Mouse (Mus musculus) layer of hippocampus, adult 18-20 months (tissue): ENCODE results near the gene Wdr41. TPM values are rescaled to one million over a fixed set of nuclear protein-coding genes. Genes with fewer than 3 reads are reported as not detected.

Source experiments
- DNase-seq, 2 experiments: peaks; one replicate each; pipeline ENCODE4 v3.0.0; 2022; ENCODE audit warnings: low spot score in 2 of 2
- long read RNA-seq: library from polyadenylated mRNA; stranded (forward); transcript quantifications from one replicate; pipeline ENCODE4 v2.0.0, GENCODE M21; 2021
- total RNA-seq, 2 experiments: library from RNA; stranded (reverse); gene quantifications; 2 replicates each; pipeline ENCODE4 v1.2.3; 2021

The Wdr41 gene
- total RNA-seq = 10 to 100 TPM; 22.3 to 25.2 TPM
- long read RNA-seq, partial matches to known transcripts = 2 of 8 reads
- long read RNA-seq, other reads (novel, unspliced or antisense) = 6 of 8 reads

GRCm38 (mm10) chr13:94976219-94977186, at the start of gene Wdr41:
Wdr41 (plus strand) TSS chr13:94976344.
- DNase-seq = peak; percentile 83 to 95

- DNase-seq = no peak
Observed at GRCm38 (mm10) chr13:94928086-94928485, 48.1 kb upstream of the Wdr41 start.

- DNase-seq = no peak
Observed at GRCm38 (mm10) chr13:94938418-94938817, 37.7 kb upstream of the Wdr41 start.

GRCm38 (mm10) chr13:94940104-94940503, 36.0 kb upstream of the Wdr41 start:
- no peak for DNase-seq

GRCm38 (mm10) chr13:94941230-94941629, 34.9 kb upstream of the Wdr41 start:
- DNase-seq = peak; percentile 22 to 79

- no peak for DNase-seq
Observed at GRCm38 (mm10) chr13:94955941-94956340, 20.2 kb upstream of the Wdr41 start.

- no peak for DNase-seq
Observed at GRCm38 (mm10) chr13:94957965-94958364, 18.2 kb upstream of the Wdr41 start.

- DNase-seq = no peak
Observed at GRCm38 (mm10) chr13:94969992-94970553, 6.1 kb upstream of the Wdr41 start.

- no peak for DNase-seq
Observed at GRCm38 (mm10) chr13:94975828-94976218, 321 bp upstream of the Wdr41 start.

- no peak for DNase-seq
Observed at GRCm38 (mm10) chr13:94979081-94979480, 2.9 kb downstream of the Wdr41 start.

- no peak for DNase-seq
Observed at GRCm38 (mm10) chr13:94990516-94990915, 14.4 kb downstream of the Wdr41 start.

GRCm38 (mm10) chr13:95007281-95007680, 31.1 kb downstream of the Wdr41 start:
- DNase-seq = no peak

GRCm38 (mm10) chr13:95009261-95009660, 33.1 kb downstream of the Wdr41 start:
- peak in 1 of 2 experiments; percentile 74 for DNase-seq

GRCm38 (mm10) chr13:95011546-95012257, 35.6 kb downstream of the Wdr41 start:
- no peak for DNase-seq

- no peak for DNase-seq
Observed at GRCm38 (mm10) chr13:95017278-95017677, 41.1 kb downstream of the Wdr41 start.

GRCm38 (mm10) chr13:95017916-95018315, 41.8 kb downstream of the Wdr41 start:
- DNase-seq = peak; percentile 58 to 81

- no peak for DNase-seq
Observed at GRCm38 (mm10) chr13:95019345-95019744, 43.2 kb downstream of the Wdr41 start.

GRCm38 (mm10) chr13:95020216-95020615, 44.1 kb downstream of the Wdr41 start:
- no peak for DNase-seq

GRCm38 (mm10) chr13:95030828-95031227, 54.7 kb downstream of the Wdr41 start:
- DNase-seq = no peak

- no peak for DNase-seq
Observed at GRCm38 (mm10) chr13:95032127-95032831, 56.1 kb downstream of the Wdr41 start.

GRCm38 (mm10) chr13:95032973-95033372, 56.8 kb downstream of the Wdr41 start:
- DNase-seq = no peak
